Mouse (Mus musculus): Measurements from ENCODE around the gene Ppan.

Gene Ppan

DNA sequence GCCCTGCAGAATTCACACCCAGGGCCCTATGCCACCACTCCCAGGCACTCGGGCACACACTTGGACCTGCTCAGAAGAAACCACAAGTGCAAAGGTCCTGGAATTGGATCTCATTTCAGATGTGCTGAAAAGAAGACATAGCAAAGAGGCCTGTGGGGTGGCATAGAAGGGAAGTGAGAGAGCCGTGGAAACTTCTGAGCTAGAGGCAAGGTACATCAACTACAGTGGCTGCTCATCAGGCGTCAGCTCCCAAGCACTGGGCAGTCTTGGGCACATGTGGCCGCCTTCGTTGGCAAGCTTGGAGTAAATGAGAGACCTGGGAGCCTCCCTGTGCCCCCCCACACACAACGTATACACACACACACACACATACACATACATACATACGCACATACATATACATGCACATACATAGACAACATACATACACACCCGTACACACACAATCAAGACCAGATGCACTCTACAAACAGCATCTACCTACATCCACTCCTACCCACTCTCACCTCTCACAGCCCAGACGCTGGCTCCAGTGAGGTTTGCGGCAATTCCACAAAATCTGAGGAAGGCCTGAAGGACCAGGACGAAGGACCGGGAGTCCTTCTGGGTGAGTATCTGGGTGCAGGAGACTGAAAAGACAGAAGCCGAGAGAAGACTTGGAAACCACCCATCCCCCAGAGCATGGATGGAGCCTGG, 8.7 kb upstream of the Ppan start, which contains the start of gene Angptl6:
Gene Angptl6 (minus strand): TSS at position 631 of the 696 bp plus-strand sequence.
- no peak for DNase-seq

DNA sequence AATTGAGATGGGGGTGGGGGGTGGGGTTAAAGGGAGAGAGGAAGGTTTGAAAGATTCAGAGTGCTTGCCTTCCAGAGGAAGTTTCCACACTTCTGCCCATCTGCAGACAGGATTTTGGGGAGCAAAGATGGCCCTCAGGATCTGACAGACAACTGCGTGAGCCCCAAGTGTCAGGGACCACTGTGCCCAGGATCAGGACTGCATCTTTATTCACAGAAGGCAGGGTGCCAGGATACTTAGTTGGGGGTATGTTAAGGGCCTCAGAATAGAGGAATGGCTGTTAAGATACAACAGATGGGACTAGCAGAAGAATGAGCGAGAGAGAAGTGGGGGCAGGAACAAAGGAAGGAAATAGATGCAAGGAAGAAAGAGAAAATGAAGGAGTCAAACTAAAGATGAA, 1.4 kb upstream of the Ppan start:
- DNase-seq, result no peak

DNA sequence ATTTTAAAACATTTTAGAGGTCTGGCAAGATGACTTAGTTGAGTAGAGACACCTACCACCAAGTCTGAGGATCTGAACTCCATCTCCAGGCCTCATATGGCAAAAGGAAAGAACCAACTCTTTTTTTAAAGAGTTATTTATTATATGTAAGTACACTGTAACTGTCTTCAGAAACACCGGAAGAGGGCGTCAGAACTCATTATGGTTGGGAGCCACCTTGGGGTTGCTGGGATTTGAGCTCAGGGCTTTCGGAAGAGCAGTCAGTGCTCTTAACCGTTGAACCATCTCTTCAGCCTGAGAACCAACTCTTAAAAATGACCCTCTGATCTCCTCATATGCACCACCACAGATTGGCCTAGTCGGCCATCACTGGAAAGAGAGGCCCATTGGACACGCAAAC, 784 bp upstream of the Ppan start:
- no peak for DNase-seq

DNA sequence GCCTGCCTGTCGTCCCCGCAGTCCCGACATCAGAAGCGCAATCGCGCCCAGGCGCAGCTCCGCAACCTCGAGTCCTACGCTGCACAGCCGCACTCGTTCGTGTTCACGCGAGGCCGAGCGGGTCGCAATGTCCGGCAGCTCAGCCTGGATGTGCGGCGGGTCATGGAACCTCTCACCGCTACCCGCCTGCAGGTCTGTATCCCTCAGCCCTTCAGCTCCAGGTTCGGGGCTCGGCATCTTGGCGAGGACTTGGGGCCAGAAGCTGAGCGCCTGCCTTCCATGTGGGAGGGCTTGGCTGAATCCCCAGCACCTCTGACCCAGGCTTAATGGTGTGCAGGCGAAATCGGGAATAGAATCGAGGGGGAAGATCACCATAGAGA, 401 bp downstream of the Ppan start:
- no peak for DNase-seq

DNA sequence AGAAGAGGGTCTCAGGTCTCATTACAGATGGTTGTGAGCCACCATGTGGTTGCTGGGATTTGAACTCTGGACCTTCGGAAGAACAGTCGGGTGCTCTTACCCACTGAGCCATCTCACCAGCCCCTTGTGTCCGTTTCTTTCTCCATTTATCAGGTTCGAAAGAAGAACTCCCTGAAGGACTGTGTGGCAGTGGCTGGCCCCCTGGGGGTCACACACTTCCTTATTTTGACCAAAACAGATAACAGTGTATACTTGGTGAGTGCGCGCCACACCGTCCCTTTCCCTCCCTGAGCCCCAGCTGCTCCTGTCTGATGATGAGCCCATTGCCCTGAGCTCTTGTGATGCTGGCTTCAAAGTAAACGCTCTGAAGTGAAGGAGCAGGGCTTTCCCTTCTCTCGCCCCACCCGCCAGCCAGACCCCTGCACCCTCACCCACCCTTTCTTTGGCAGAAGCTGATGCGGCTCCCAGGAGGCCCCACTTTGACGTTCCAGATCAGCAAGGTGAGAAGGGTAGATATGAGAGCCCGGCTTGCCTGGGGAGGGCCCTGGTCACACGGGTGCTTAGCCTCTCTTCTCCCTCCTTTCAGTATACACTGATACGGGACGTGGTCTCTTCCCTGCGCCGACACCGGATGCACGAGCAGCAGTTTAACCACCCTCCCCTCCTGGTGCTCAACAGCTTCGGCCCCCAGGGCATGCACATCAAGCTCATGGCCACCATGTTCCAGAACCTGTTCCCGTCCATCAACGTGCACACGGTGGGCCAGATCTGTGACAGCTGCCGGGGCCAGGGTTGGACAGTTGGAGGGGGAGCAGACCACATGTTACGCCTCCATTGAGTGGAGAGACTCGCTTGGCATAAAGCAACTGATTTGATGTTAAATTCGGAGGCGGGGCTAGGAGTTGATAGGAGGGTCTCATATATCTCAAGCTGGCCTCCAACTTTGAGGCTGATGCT, 1.5 kb downstream of the Ppan start:
- no peak for DNase-seq

DNA sequence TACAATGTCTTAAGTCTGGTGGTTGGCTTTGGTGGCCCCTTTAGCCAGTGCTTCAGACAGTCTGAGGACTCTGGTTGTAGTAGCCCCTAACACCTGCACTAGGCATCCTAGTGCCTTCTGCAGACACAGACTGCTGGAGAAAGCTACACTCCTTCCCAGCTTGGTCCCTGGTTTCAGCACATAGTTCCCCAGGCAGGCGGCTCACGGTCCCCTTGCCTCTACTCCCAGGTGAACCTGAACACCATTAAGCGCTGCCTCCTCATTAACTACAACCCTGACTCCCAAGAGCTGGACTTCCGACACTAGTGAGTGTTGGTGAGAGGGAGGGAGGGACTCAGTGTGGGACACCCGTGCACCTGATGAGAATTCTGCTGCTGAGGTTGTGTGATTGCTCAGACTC, 2.4 kb downstream of the Ppan start:
- DNase-seq, result no peak

DNA sequence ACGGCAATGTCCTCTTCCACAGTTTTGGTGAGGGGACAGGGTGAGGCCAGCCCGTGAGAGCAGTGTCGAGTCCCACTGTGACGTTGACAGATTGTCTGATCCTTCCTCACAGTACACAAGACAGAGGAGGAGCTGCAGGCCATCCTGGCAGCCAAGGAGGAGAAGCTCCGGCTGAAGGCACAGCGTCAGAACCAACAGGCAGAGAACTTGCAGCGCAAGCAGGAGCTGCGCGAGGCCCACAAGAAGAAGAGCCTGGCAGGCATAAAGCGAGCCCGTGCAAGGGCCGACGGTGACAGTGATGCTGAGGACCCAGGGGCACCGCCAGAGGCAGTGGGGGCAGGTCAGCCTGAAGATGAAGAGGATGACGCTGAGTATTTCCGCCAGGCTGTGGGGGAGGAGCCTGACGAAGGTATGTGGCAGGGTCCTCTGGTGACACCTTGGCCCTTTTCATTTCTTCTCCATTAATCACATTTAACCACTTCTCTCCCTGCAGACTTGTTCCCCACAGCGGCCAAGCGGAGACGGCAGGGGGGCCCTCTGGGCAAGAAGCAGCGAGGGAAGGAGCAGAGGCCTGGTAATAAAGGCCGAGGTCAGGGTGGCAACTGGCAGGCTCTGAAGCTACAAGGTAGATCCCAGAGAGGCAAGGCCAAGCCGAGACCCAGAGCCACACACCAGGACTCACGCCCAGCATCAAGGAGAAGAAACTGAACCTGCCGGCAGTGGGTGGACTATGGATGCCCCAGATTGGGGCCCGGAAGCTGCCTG, 3.5 kb downstream of the Ppan start:
- DNase-seq, result no peak

DNA sequence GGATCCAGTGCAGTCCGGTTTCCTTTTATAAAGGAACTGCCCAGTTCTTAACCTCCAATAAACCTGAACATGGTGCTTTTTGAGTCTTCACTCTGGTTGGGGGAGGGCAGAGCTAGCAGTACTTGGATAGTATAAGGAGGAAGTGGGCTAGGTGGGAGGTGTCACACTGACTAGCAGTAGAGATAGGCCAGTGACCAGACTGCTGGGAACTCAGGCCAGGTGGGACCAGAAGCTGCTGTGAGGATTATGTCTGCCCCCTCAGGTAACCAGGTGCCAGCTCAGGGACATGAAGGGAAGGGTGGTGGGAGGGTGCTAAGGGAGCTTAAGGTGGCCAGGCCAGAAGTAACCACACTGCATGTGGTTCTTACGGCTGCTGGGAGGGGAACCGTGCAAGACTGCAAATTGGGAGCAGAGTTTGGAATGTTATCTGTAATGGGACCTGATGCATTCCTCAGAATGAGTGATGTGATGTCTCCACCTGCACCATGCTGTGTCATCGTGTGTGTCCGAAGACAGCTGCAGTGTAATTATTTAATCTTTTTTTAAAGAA, 4.2 kb downstream of the Ppan start:
- no peak for DNase-seq

DNA sequence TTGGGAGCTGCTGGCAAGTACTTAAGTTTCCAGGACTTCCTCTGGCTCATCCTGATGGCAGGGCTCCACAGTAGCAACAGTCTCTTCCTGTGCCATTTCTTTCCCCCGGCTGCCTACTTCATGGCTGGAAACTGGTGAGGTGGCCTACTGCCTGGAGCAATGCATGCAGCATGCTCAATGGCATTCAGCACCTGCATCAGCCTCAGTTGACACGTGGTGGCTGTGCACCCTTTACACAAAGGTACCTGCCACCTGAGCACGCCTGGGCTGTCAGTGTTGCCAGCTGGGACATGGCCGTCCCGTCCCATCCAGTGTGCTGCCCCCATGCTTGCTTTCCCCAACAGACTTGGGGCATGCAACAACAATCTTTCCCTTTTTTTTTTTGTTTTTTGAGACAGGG, 5.1 kb downstream of the Ppan start:
- no peak for DNase-seq

DNA sequence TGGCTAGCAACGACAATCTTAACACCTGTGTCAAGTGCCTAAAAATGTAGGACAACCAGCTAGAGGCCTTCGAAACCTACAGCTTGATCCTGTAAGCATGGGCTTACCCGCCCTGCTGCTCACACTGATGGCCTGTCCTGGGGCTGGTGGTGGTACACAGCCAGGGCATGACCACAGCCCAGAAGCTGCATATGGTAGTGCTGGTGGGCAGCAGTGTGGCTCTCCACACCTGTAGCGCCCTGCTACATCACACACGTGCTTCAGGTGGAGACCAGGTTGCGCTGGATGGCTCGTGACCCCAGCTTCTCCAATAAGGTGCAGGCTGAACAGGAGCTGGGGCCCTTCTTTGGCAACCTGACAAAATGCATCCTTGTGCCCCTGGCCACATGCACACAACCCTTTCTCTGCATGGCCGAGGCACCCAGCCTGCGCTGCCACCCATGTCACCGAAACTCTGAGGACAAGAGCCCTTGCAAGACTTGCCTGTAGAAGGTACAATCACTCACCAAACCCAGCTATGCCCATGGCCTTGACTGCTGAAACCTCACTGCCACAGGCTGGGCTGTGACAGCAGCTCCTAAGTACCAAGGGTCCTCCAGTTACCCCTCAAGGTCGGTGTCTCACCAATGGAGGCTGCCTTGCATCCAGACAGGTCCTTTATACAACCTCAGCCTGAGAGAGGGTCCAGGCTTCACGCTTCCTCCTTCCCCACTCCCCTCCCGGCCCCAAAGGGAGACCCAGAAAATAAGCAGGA, 5.8 kb downstream of the Ppan start:
- no peak for DNase-seq

DNA sequence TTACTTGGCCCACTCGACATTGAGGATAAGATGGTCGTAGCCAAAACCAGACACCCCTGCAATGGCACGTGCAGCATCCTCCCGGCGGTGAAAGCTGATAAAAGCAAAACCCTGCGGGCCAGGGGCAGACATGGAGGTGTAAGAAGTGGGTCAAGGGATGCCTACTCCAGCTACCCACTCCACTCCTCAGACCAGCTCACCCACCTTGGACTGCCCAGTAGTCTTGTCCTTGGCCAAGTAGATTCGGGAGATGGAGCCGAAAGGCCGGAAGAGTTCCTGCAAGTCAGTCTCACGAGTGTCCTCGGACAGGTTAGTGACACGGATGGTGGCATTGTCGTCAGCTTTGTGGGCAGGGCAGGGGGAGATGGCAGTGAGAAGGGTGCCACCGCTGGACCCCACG, 6.7 kb downstream of the Ppan start:
- no peak for DNase-seq

DNA sequence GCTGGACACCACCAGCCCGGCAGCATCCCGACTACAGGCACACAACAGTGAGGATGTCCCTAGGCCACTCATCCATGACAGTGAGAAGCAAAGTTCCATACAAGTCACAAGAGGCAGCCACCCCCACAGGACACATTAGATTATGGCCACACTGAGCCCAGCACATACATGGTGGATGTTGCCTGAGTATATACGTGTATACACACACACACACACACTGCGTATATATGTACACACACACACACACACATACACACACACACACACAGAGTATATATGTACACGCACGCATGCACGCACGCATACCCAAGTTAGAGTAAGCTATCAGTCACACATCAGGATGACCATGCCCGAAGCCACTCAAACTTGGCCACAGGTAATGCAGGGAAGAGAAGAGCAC, 7.4 kb downstream of the Ppan start:
- DNase-seq, result no peak

DNA sequence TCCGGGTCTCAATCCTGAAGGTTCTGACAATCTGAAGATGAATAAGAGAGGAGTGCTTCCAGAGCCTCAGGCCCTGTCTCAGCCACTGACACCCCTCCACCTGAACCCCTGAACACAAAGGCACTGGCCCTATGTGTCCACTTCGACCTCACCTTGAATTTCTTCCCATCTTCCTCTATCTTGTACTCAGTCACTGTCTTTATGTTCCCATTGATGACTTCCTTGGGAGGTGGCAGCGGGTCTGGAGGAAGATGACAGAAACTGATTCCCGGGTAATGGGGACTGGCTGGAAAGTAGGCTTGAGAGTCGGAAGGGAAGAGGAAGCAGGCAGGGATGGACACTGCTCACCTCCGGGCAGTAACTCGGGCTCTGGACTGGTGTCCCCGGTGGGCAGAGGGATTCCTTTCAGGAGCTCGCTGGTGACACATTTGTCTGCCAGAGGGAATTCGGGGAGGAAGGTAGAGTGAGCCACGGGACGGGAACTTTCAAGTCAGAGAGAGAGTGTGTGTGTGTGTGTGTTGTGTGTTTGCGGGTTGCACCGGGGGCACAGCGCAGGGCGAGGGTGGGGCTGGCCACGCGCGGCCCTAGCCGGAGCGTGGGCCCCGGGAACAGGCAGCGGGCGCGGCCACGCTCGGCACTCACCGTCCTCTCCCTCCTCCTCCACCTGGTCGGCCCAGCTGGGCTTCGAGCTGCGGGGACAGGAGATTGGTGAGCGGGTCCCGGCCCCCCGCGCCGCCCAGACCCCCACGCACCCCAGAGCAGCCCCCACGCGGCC, 9.9 kb downstream of the Ppan start:
- no peak for DNase-seq

DNA sequence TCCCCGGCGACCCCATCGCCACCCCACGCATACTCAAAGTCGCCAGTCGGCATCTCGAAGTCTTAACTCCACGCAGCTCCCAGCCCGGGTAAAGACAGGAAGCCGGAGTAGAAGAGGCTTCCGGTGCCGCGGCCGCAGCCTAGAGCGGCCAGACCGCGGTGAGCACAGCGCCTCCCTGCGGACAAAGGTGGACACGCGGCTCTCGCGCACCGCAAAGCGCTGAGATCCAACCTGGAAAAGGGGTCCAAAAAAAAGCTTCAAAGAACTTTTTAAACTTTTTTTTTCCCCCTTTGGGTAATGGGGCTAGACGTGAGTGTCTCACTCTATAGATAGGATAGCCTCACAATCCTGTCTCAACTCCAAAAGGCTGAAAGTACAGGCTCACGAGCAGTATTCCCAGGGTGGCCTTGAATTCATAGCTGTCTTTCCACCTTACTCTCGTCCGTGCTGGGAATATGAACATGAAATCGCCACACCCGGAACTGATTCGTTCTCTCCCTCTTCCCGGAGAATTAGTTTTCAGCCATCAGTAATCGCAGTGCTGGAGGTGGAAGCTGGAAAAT, 10.6 kb downstream of the Ppan start, which contains the start of gene Eif3g:
Gene Eif3g (minus strand): TSS at position 113 of the 563 bp plus-strand sequence.
- peak; percentile 81 to 84 for DNase-seq

DNA sequence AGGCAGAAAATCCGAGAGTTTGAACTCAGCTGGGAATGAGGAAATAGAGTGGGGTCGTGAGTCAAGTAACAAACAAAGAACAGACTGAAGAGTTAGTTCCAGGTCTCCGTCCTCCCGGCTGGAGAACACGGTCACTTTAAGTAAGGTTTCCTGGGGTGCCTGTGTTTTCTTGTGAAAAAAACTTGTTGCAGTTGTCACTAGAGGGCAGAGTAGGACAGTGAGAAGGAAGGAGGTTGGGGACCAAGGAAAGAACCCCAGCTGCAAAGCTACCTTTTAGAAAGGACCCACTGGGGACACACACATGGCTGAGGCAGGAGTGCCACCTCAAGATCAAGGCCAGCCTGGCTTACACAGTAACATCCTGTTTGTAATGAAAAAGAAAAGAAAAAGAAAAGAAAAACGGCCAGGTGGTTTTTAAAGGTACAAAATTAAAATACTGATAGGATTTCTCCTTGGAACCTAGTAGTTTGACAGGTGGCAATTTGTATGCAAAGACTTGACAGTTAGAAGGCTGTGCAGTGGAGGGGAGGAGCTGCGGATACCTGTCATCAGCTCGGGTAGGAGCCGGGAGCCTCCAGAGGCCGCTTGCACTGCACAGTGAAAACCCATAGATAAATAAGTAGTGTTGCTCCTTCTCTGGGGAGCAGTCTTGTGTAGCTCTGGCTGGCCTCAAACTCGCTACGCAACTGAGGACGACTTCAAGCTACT, 13.6 kb downstream of the Ppan start:
- DNase-seq, result peak; percentile 23 to 32

DNA sequence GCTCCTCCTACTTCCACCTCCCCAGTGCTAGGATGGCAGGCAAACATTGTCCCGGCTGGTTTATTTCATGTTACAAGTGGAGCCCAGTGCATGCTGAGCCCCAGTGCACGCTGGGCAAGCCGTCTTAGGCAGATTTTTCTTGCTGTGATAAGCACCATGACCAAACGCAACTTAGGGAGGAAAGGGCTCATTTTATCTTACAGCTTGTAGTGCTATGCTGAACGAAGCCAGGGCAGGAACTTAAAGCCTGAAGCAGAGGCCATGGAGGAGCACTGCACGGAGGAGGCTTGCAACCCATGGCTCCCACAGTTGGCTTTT, 14.2 kb downstream of the Ppan start:
- DNase-seq, result no peak

DNA sequence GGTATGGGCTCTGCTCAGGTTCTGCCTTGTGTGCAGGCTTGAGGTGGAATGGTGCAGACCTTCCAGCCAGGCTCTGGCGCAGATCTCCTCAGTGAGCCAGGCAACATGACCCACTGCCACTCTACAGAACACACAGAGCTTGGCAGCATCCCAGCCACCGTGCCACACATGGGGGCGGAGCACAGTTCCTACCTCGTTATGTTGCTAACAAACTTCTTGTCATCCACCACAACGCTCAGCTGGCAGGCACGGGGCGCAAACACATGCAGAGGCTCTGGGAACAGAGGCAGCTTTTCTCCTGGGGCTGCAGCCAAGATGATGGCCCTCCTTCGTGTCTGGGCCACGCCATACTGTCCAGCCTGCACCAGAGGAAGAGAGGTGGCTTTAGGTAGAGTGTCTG, 22.0 kb downstream of the Ppan start:
- DNase-seq, result no peak

DNA sequence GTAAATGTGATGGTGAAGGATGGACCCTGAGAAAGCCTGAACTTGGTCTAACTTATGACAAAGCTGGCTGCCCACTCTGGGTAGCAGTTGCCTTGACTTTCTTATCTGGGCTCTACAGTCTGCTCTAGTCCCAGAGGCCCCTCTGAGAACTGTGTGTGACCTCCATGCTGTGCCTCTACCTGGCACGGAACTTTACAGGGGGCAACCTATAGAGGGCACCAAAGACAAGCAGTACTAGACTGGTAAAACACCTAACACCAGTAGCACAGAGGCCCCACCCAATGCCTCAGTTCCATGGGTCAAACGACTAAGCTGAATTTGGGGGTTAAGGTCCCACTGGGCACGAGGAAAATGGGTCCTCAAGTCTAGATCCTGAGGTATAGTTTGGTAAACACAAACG, 28.2 kb downstream of the Ppan start:
- peak; percentile 52 to 60 for DNase-seq

DNA sequence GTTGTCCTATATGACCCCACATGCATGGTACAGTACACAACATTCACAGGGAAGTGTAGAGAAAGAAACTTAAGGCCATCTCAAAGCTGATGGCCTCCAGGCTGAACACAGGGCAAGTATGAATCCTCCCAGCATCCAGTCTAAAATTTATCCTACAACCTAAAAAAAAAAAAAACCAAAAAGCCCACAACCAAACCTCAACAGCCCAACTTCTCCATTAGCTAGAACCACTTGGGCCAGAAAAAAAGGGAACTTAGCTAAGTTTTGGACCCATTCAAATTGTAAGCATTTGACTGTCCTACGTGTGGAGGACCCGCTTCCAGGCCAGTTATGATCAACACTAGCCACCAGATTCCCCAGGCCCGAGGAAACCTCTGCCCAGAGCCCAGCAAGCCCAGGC, 35.3 kb downstream of the Ppan start:
- no peak for DNase-seq

All from thymus, postnatal 36 days (tissue).